Mouse (Mus musculus): ENCODE data around the gene Lrrc34. TPM values are rescaled to one million over a fixed set of nuclear protein-coding genes. Genes with fewer than 3 reads are reported as not detected.

The Lrrc34 gene
- polyA plus RNA-seq, 1 experiment from 2014 or later: 3.1 TPM

DNA sequence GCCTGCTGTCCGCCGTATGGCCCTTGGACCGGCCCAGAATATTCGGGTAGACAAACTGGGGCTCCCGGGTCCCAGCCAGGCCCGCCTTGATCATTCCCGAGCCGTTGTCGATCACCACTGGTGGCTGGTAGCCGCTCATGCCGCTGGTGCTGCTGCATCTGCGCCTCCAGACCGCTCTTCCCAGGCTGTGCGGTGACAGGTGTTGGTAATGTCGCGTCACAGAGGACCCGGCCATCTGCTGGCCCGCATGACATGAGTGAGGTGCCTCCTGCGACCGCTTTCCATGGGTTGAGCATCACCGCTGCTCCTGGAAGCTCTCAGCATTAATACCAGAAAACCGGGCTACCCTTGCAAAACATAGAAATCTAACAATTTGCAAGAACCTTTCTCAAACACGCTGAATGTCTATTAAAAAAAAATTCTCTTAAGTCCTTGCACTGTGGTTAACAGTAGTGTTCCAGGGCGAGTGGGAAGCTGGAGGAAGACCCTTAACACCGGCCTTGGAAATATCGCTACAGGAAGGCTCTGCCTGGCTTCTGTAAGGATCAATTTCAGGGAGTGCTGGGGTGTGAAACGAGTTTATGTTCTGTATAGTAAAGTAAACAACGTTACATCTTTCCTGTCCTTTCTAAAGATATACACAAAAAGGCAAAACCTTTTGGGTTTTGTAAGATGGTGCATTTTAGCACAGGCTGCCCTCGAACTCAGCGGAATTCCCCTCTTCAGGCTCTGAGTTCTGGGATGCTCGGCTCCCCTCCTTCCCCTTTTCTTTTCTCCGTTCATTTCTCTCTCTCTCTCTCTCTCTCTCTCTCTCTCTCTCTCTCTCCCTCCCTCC is 47.7 kb downstream of the Lrrc34 start, which contains the start of gene Actrt3:
Gene Actrt3 (minus strand): TSS at position 229 of the 835 bp plus-strand sequence.
- 0 out of 2 replicates have a peak, but pooled peaks cover 4% of the 10 kb centered on the region for H3K36me3 ChIP-seq
- peak within 1 kb of the TSS; percentile 27; the same call in 1 of the 2 replicates for H3K27ac ChIP-seq
- ATAC-seq (ENCODE audit: borderline replicate concordance, extremely low read depth, low FRiP score, low TSS enrichment): no peak
- H3K4me2 ChIP-seq: peak within 1 kb of the TSS; percentile 87
- H3K4me3 ChIP-seq: peak within 1 kb of the TSS; percentile 58
- H3K27me3 ChIP-seq: no peaks in the 10 kb centered on the region; the same call in 1 of the 2 replicates
- H3K4me1 ChIP-seq: peaks cover 23% of the 10 kb centered on the region
- 0 out of 2 replicates have a peak within 1 kb of the TSS, but pooled peaks have one; percentile 8 for H3K9ac ChIP-seq
- no peaks in the 10 kb centered on the region for H3K9me3 ChIP-seq
- 1% methylated on average over 32 of the region's 32 CpGs for WGBS

DNA sequence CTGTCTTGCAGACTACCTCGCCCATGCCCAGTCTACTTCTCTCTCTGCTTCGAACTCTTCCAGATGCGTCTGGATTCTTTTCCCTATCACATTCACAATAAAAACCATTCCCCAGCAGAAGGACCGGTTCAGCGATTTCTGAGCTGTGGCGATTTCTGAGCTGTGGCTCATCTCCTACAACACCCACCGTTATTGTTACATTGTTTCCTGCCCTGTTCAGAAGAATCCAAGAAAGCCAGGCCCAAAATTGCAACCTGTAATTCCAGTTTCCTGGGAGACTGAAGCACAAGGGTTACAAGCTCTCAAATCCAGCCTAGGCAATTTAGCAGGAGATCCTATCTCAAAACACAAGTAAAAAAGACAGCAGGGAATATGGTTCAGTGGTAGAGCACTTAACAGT is 50.4 kb downstream of the Lrrc34 start:
- Histone ChIP-seq H3K4me2 (no peak overlapping the region), H3K27ac (no peak overlapping the region), H3K36me3 (no peaks in the 10 kb centered on the region), H3K4me1 (peaks cover 20% of the 10 kb centered on the region), H3K4me3 (no peak overlapping the region), H3K9ac (no peak overlapping the region), H3K9me3 (no peaks in the 10 kb centered on the region), H3K27me3 (no peaks in the 10 kb centered on the region; the same call in 1 of the 2 replicates)
- WGBS: 83% methylated on average over 7 of the region's 7 CpGs
- no peak for ATAC-seq (ENCODE audit: borderline replicate concordance, extremely low read depth, low FRiP score, low TSS enrichment)

DNA sequence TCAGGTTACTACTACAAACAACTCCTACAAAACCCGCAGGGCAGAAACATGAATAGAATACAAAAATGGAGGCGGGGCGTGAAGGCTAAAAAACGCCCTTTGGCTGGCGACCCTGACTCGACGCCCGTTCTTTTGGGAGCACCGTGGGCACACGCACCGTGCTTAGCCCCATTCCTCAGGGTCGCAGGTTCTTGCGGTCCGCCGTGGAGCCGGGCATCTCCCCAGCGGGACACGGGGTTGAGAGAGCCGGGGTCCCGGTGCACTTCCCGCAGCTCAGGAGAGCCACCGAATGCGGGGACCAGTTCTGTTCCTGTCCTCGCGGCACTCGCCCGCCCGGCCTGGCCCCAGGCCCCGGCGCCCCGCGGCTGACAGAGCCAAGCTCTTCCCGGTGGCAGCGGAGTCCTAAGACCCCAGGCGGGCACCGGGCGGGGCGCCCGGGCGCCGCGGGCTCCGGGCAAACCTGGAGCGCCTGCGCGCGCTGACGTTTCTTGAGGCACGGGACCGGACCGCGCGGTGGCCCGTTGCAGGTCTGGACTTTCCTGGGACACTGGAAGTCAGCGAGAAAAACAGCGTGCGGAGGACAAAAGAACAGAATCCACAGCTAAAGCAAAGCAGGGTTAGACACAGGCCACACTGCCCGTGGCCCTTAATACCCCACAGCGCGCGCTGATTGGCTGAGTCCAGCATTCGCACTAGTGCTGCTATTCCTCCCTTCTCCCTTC is 52.4 kb downstream of the Lrrc34 start:
- WGBS: under 1% methylated on average over 62 of the region's 62 CpGs
- Histone ChIP-seq H3K36me3 (no peaks in the 10 kb centered on the region), H3K4me2 (peak overlapping the region; percentile 83), H3K9ac (peak overlapping the region; percentile 62), H3K4me1 (peaks cover 20% of the 10 kb centered on the region), H3K27ac (no peak overlapping the region), H3K27me3 (no peaks in the 10 kb centered on the region; the same call in 1 of the 2 replicates), H3K9me3 (no peaks in the 10 kb centered on the region), H3K4me3 (peak overlapping the region; percentile 68)
- peak; percentile 62; the same call in 1 of the 2 replicates for ATAC-seq (ENCODE audit: borderline replicate concordance, extremely low read depth, low FRiP score, low TSS enrichment)

DNA sequence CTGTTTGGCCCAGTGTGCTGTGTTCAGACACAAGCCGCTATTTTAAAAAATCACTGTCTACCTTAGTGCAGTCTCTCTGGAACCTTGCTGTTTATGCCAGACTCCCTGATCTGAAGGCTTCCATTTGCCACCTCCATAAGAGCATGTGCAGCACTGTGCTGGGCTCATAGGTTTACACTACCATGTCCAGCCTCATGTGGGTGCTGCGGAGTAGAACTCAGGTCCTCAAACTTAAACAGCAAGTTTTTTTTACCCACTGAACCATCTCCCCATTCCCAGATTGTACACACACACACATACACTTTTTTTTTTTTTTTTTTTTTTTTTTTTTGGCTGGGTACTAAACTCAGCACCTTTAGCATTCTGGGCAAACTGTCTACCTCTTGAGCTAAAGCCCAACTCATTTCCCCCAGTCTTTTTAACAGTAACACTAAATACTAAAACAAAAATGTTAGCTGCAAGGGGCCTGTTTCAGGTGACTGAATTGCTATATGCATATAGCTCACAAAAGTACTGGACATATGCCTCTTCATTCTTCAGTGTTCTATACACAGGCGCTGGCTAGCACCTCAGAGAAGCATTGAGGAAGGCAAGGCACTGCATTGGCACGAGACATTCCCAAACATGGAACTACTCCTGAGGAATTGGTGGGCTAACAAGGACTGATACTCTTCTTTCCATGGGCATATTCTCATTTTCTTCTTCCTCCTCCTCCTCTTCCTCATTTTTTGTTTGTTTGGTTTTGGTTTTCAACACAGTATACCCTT is 53.8 kb downstream of the Lrrc34 start:
- H3K36me3 ChIP-seq: no peaks in the 10 kb centered on the region
- WGBS: 75% methylated on average over 4 of the region's 4 CpGs
- no peak for ATAC-seq (ENCODE audit: borderline replicate concordance, extremely low read depth, low FRiP score, low TSS enrichment)

DNA sequence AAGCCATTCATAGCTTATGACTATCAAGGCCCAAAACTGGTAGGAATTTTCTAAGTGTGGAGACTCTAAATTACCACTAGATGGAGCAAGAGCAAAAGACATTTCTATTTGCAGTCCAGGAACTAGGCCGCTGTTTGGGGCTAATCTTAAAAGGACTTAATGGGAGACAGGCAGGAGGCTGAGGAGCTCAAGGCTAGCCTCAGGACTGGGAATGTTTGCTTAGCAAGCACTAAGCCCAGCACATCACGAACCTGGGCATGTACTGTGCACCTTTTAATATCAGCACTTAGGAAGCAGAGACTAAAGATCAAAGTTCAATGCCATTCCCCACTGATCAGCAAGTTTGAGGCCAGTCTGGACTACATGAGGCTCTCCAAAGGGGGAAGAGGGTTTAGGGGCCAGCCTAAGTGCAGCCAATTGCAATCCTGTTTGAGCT is 55.2 kb downstream of the Lrrc34 start:
- no peaks in the 10 kb centered on the region for H3K27me3 ChIP-seq
- H3K4me2 ChIP-seq: no peak overlapping the region
- peak; percentile 25; the same call in 1 of the 2 replicates for ATAC-seq (ENCODE audit: borderline replicate concordance, extremely low read depth, low FRiP score, low TSS enrichment)
- H3K4me1 ChIP-seq: peaks cover 11% of the 10 kb centered on the region; the same call in 1 of the 2 replicates
- H3K36me3 ChIP-seq: no peaks in the 10 kb centered on the region
- H3K4me3 ChIP-seq: no peak overlapping the region
- no peaks in the 10 kb centered on the region for H3K9me3 ChIP-seq
- no peak overlapping the region for H3K9ac ChIP-seq
- WGBS: 0% methylated on average over 2 of the region's 2 CpGs
- H3K27ac ChIP-seq: no peak overlapping the region

More for the DNA sequence above, 53.8 kb downstream of the Lrrc34 start:
- no peak overlapping the region for H3K27ac ChIP-seq
- no peak overlapping the region for H3K4me3 ChIP-seq
- H3K9me3 ChIP-seq: no peaks in the 10 kb centered on the region
- H3K4me2 ChIP-seq: 0 out of 2 replicates have a peak overlapping the region, but pooled peaks have one; percentile 8
- H3K9ac ChIP-seq: no peak overlapping the region
- H3K27me3 ChIP-seq: no peaks in the 10 kb centered on the region; the same call in 1 of the 2 replicates
- H3K4me1 ChIP-seq: peaks cover 11% of the 10 kb centered on the region; the same call in 1 of the 2 replicates

DNA sequence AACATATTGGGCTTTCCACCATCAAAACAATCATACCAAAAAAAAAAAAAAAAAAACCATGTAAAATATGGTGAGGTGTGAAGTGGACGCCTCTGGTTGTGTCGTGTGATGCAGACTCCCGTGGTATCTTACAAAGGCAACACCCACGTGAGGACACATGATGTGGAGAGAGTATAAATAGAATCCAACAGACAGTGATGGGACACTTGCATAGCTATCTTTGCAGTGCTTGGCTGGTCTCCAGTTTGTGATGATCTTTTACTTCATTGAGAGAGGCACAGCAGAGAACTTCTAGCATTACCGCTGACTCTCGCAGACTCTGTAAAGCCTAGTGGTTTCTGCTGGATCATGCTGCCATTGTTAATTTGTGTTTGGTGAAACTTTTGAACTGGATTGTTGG is 58.8 kb downstream of the Lrrc34 start:
- WGBS: 63% methylated on average over 6 of the region's 6 CpGs
- no peak overlapping the region for H3K27ac ChIP-seq
- H3K9ac ChIP-seq: no peak overlapping the region
- H3K4me3 ChIP-seq: no peak overlapping the region
- ATAC-seq (ENCODE audit: borderline replicate concordance, extremely low read depth, low FRiP score, low TSS enrichment): no peak
- H3K4me1 ChIP-seq: 0 out of 2 replicates have a peak, but pooled peaks cover 2% of the 10 kb centered on the region
- no peaks in the 10 kb centered on the region for H3K36me3 ChIP-seq
- no peaks in the 10 kb centered on the region for H3K9me3 ChIP-seq
- no peak overlapping the region for H3K4me2 ChIP-seq
- no peaks in the 10 kb centered on the region for H3K27me3 ChIP-seq

Other genes starting within 250 kb of the Lrrc34 start
- 65.4 and 68.8 TPM in 2 replicates for gene Mecom, start 99.9 kb downstream of the Lrrc34 start, polyA plus RNA-seq (2015; fragmentation: Nextera tagmentation; extraction: Ambion mirVana)
- not detected in 2 replicates for gene Actrt3, start 47.9 kb downstream of the Lrrc34 start, polyA plus RNA-seq (2015; fragmentation: Nextera tagmentation; extraction: Ambion mirVana)
- gene Mynn, start 45.8 kb downstream of the Lrrc34 start, polyA plus RNA-seq (2015; fragmentation: Nextera tagmentation; extraction: Ambion mirVana): 28.1 and 31.7 TPM in 2 replicates
- gene Lrriq4, start 3.4 kb downstream of the Lrrc34 start, polyA plus RNA-seq (2015; fragmentation: Nextera tagmentation; extraction: Ambion mirVana): not detected in 2 replicates
- 0.09 and 0.18 TPM in 2 replicates for gene Lrrc31, start 52.0 kb upstream of the Lrrc34 start, polyA plus RNA-seq (2015; fragmentation: Nextera tagmentation; extraction: Ambion mirVana)
- not detected in 2 replicates for gene Samd7, start 98.4 kb upstream of the Lrrc34 start, polyA plus RNA-seq (2015; fragmentation: Nextera tagmentation; extraction: Ambion mirVana)
- gene Sec62, start 145.0 kb upstream of the Lrrc34 start, polyA plus RNA-seq (2015; fragmentation: Nextera tagmentation; extraction: Ambion mirVana): 72.1 and 74.5 TPM in 2 replicates
- 4.5 and 5.2 TPM in 2 replicates for gene Gpr160, start 208.1 kb upstream of the Lrrc34 start, polyA plus RNA-seq (2015; fragmentation: Nextera tagmentation; extraction: Ambion mirVana)

Measured in lung, embryonic 15.5 days (tissue).